ENCODE assay signal across 8 mouse cellular contexts in genomic region chr12:101026518-101026917, GRCm38 (mm10). TPM values are rescaled to one million over a fixed set of nuclear protein-coding genes. Genes with fewer than 3 reads are reported as not detected.
DNase-seq lines count a peak whose midpoint lies in the region; ATAC-seq and TF ChIP-seq lines count a peak whose summit lies in the region.

No protein-coding gene starts in this region.

- H3K36me3 ChIP-seq in forebrain, embryonic 10.5 days (replicated peaks), result peaks cover 47% of the 10 kb centered on the region
- peaks cover 7% of the 10 kb centered on the region for H3K36me3 ChIP-seq in limb, embryonic 10.5 days
- H3K36me3 ChIP-seq in midbrain, postnatal 0 days (ENCODE audit: insufficient read depth, low read length), result no peaks in the 10 kb centered on the region
- no peaks in the 10 kb centered on the region for H3K36me3 ChIP-seq in thymus, adult 2 months (ENCODE audit: control insufficient read depth, insufficient read depth, low read length)

- ATAC-seq in midbrain, postnatal 0 days (ENCODE audit: low FRiP score), result no peak
- ATAC-seq in inflammation-experienced regulatory T-cells, adult 6 months, result no peak

- peak overlapping the region; percentile 99 for H3K27ac ChIP-seq in forebrain, embryonic 10.5 days
- H3K27ac ChIP-seq in limb, embryonic 10.5 days, result no peak overlapping the region
- no peak overlapping the region for H3K27ac ChIP-seq in midbrain, postnatal 0 days (ENCODE audit: low read depth, low read length)
- no peak overlapping the region for H3K27ac ChIP-seq in thymus, adult 2 months (ENCODE audit: control insufficient read depth, insufficient read depth, low read length)

- peaks cover 63% of the 10 kb centered on the region for H3K4me1 ChIP-seq in forebrain, embryonic 10.5 days
- peaks cover 47% of the 10 kb centered on the region for H3K4me1 ChIP-seq in limb, embryonic 10.5 days
- H3K4me1 ChIP-seq in midbrain, postnatal 0 days (ENCODE audit: insufficient read depth, low read length), result peaks cover 15% of the 10 kb centered on the region; the same call in 1 of the 2 replicates
- peaks cover 32% of the 10 kb centered on the region for H3K4me1 ChIP-seq in thymus, adult 2 months (replicated peaks; ENCODE audit: control insufficient read depth, insufficient read depth, low read length)

- H3K9me3 ChIP-seq in forebrain, embryonic 10.5 days, result no peaks in the 10 kb centered on the region
- no peaks in the 10 kb centered on the region for H3K9me3 ChIP-seq in limb, embryonic 10.5 days (replicated peaks)
- no peaks in the 10 kb centered on the region for H3K9me3 ChIP-seq in midbrain, postnatal 0 days (ENCODE audit: low read length)

- WGBS in forebrain, embryonic 10.5 days, result 53% methylated on average over 7 of the region's 7 CpGs
- 69% methylated on average over 7 of the region's 7 CpGs for WGBS in limb, embryonic 10.5 days
- WGBS in midbrain, postnatal 0 days, result 36% methylated on average over 7 of the region's 7 CpGs
- WGBS in thymus, adult 2 months, result 59% methylated on average over 7 of the region's 7 CpGs

- H3K4me2 ChIP-seq in midbrain, postnatal 0 days (ENCODE audit: low read depth, low read length, poor library complexity, severe bottlenecking), result peak overlapping the region; percentile 85

- no peak for TF ChIP-seq CTCF in midbrain, postnatal 0 days (IDR thresholded peaks at IDR 0.05)
- no peak for TF ChIP-seq CTCF in thymus, adult 2 months (IDR thresholded peaks at IDR 0.05; ENCODE audit: borderline replicate concordance, control insufficient read depth, extremely low read depth, insufficient read depth, low read length, poor library complexity)

- peak overlapping the region; percentile 44 for H3K9ac ChIP-seq in midbrain, postnatal 0 days (replicated peaks; ENCODE audit: low read length, poor library complexity, severe bottlenecking)

- H3K4me3 ChIP-seq in forebrain, embryonic 10.5 days, result peak overlapping the region; percentile 89
- peak overlapping the region; percentile 66; the same call in 1 of the 2 replicates for H3K4me3 ChIP-seq in limb, embryonic 10.5 days
- peak overlapping the region; percentile 82 for H3K4me3 ChIP-seq in midbrain, postnatal 0 days (ENCODE audit: low read depth, low read length)
- H3K4me3 ChIP-seq in thymus, adult 2 months (ENCODE audit: control insufficient read depth, insufficient read depth, low read length), result no peak overlapping the region; the same call in 1 of the 2 replicates

- no peaks in the 10 kb centered on the region for H3K27me3 ChIP-seq in forebrain, embryonic 10.5 days (ENCODE audit: poor library complexity, severe bottlenecking)
- peaks cover 51% of the 10 kb centered on the region for H3K27me3 ChIP-seq in limb, embryonic 10.5 days (ENCODE audit: low read depth, poor library complexity, severe bottlenecking)
- no peaks in the 10 kb centered on the region for H3K27me3 ChIP-seq in midbrain, postnatal 0 days (ENCODE audit: insufficient read depth, low read length)
- no peaks in the 10 kb centered on the region for H3K27me3 ChIP-seq in thymus, adult 2 months (ENCODE audit: control insufficient read depth, insufficient read depth, low read length)

- no peak for TF ChIP-seq POLR2A in thymus, adult 2 months (IDR thresholded peaks at IDR 0.05; ENCODE audit: control insufficient read depth, extremely low read depth, insufficient read depth, low read length, poor library complexity)

- DNase-seq in kidney, adult 11 months, result peak; percentile 33
- no peak for DNase-seq in kidney, adult 8-10 months
- no peak for DNase-seq in forebrain, embryonic 10.5 days (ENCODE audit: extremely low spot score, low spot score)
- no peak for DNase-seq in limb, embryonic 10.5 days (ENCODE audit: low spot score)
- DNase-seq in midbrain, postnatal 0 days (ENCODE audit: low spot score), result no peak
- no peak for DNase-seq in embryo, embryonic 10 days (ENCODE audit: low spot score)
- DNase-seq in thymus, adult 2 months, result no peak

RNA-seq across cellular contexts. Expression of gene Ccdc88c, which starts 2.3 kb away (rescaled TPM):
- 19.8 and 22.6 TPM in 2 replicates for polyA plus RNA-seq in forebrain, embryonic 10.5 days (2016; fragmentation: Nextera tagmentation; extraction: Ambion mirVana)
- polyA plus RNA-seq in limb, embryonic 10.5 days (2016; fragmentation: Nextera tagmentation; extraction: Ambion mirVana), result 4.9 and 5.1 TPM in 2 replicates
- 24.8 and 25.2 TPM in 2 replicates for total RNA-seq in midbrain, postnatal 0 days (2014; rRNA removed)
- 12.0 and 12.6 TPM in 2 replicates for polyA plus RNA-seq in midbrain, postnatal 0 days (2015; fragmentation: Nextera tagmentation; extraction: Ambion mirVana)
- polyA plus RNA-seq in thymus, adult 2 months (2012; rRNA removed), result 75.0 and 87.7 TPM in 2 replicates
- polyA plus RNA-seq in inflammation-experienced regulatory T-cells, adult 6 months (2017; shearing (Covaris generic)), result 10 to 100 TPM; 65.8 to 96.2 (median 95.7) TPM

RNA-seq across cellular contexts. Expression of gene Ppp4r3a, which starts 57.0 kb away (rescaled TPM):
- 51.0 and 52.2 TPM in 2 replicates for polyA plus RNA-seq in forebrain, embryonic 10.5 days (2016; fragmentation: Nextera tagmentation; extraction: Ambion mirVana)
- 59.1 and 63.1 TPM in 2 replicates for polyA plus RNA-seq in limb, embryonic 10.5 days (2016; fragmentation: Nextera tagmentation; extraction: Ambion mirVana)
- 36.1 and 42.3 TPM in 2 replicates for total RNA-seq in midbrain, postnatal 0 days (2014; rRNA removed)
- 11.4 and 16.4 TPM in 2 replicates for polyA plus RNA-seq in midbrain, postnatal 0 days (2015; fragmentation: Nextera tagmentation; extraction: Ambion mirVana)
- polyA plus RNA-seq in thymus, adult 2 months (2012; rRNA removed), result 25.6 and 34.9 TPM in 2 replicates
- 10 to 100 TPM; 29.1 to 41.7 (median 32.4) TPM for polyA plus RNA-seq in inflammation-experienced regulatory T-cells, adult 6 months (2017; shearing (Covaris generic))
